Mouse (Mus musculus): Measurements from ENCODE around the gene Clk1.

GRCm38 (mm10) chr1:58409553-58410197 lies 14.2 kb downstream of the Clk1 start:
- no peak for TF ChIP-seq CTCF (IDR thresholded peaks at IDR 0.05; ENCODE audit: low read depth)
- no peak for TF ChIP-seq EP300 (optimal IDR thresholded peaks at IDR 0.05)
